Mouse (Mus musculus): ENCODE measurements at regions not wholly inside any gene's neighbourhood (a gene's known extent, or its start where the extent isn't known, plus 50 kb on each side); places are given as distances from the start of the nearest gene placed in this dataset.

DNA sequence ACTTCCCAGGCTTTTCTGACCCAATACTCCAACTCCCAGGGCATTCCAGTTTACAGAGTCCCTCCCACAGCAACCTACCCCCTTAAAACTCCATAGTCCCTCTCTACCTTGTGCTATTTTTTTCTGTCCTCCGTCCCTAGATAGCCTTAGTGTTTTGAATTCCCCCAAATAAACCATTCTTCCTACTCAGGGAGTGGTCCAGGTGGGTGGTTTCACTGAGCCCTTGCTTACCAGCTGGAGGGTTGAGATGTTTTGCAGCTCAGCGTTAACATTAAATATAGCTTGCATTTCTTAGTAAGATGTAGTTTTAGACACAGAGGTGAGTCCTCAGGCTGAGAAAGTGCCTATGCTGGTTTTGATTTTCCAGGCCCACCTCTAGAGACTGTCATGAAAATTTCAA, 313.0 kb downstream of the Bmper start:
- no peak for DNase-seq

DNA sequence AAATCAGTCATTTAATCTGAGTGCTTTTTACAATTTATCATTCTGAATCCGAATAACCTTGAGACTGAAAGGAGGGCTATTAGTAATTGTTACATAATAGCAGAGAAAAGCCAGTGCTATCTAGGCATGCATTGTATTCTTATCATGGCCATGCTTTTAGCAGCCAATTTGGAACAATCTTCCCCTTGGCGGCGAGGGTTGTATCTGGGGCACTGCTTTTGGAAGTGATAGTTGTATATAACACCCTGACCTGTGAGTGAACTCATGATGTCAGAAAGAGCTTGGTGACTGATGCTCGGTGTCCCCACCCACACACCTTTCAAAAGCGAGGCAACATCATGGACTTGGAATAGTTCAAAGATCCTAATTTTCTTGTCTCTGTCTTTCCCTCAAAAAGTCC, 315.2 kb downstream of the Bmper start:
- DNase-seq, result no peak

DNA sequence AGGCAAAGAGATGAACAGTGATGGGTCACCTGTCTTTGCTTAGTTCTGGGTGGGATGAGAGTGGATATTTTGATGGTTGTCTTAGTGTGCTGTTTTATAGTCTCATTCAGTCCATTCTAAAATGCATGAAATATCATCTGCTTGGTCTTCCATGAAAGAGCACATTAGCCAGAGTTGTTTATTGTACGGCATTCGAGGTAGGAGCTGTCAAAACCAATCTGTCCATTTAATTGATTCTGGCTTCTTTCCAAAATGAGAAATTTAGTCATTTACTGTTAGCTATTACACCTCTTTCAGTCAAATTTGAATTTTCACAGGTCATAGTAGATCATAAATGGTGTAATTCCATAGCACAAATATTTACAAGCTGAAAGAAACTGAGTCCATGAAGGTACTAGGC, 328.8 kb downstream of the Bmper start:
- DNase-seq, result no peak

DNA sequence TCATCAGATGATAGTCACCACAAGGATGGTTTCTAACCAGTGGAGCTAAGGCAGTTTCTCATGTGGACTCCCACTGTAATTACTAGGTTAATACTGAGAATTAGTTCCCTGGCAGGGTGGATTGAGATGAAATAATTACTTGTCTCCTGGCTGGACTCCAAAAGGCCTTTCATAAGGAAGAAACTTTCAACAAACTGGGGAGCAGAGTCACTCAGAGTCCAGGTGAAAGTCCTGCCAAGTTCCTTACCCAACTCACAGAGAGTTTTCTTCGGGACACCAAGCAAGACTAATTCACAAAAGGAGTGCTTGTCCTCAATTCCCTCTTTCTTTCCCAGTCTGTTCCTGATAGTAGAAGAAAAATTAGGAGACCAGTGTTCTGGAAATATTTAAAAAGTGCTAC, 330.9 kb downstream of the Bmper start:
- DNase-seq, result no peak

DNA sequence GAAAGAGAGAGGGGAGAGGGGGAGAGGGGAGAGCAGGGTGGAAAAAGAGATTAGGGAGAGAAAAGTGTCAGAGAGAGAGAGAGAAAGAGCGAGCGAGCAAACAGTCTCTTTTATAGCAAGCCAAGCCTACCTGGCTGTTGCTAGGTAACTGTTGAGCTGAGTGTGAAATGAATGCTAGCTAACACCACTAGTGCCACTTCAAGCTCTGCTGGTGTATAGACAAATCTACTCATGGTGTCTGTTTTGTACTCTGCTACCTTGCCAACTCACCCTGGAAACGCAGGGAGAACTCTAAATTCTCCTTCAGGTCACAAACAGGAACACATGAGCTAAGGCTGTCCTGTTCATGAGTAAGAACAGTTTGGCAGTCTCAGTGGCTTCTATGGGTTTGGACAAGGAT, 334.7 kb downstream of the Bmper start:
- no peak for DNase-seq

DNA sequence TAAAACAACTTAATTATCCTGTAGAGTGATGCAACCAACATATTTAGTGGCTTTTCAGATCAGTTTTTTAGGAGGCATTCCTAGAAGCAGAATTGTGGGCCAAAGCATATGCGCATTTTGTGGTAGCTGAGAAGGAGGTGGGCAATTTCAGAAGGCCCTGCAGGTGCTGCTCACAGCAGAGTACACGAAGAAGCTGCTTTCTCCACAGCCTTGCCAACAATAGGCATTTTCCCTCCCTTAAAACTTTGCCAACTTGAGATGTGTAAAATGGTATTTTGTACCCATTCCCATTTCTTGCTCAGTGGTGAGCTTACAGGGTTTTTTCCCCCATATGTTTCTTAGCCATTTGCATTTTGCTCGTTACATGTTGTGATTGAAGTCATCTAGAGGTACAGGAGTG, 339.0 kb downstream of the Bmper start:
- no peak for DNase-seq

DNA sequence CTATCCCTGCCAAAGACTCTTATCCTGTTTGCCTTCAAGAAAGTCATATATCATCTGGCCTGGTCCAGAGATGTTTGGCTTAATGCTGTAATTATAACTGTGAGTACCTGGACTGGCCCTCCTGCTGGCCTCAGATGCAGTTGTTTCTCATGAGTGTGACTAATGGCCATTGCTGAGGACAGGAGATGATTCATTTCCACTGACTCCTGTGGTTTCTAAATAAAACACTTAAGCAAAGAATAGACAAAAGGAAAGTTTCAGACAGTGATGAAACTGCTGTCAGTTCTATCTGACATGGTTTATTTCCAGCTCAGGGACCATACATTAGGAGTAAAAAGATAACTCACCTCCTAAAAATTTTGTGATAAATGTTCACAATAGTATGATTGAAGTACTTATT, 344.2 kb downstream of the Bmper start:
- DNase-seq, result no peak

DNA sequence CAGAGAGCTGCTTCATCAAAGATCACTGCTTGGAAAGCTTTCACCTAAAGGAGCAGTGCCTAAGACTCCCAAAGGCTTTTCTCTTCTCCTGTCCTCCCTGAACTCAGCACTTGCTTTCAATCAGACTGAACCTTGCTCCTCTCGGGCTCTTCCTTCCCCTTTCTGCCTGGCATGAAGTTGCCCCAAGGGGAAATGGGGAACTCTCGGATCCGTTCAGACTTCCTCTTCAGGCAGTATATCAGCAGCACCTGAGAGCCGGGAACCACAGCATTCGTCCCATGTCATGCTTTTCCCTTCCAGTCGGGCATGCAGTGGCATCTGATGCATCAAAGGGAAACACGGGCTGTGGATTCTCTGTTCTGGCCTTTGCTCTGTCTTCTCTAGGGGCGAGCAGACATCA, 347.3 kb downstream of the Bmper start:
- DNase-seq, result no peak

DNA sequence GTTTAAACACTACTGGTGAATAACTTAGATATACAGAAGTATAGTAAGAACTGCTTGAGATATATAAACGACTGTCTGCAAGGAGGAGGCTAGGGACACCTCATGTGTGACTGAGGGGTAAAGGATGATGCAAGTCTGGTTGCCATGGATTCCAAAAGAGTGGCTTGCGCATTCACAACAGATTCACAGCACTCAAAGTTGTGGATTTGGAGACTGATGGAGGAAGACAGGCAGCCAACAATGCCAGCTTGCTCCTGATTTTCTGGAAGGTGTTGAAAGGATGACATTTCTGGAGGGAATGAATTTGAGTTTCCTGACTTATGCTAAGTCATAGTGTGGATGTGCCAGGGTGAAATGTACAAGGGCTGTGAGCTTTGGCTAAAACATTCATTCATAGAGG, 353.4 kb downstream of the Bmper start:
- no peak for DNase-seq

DNA sequence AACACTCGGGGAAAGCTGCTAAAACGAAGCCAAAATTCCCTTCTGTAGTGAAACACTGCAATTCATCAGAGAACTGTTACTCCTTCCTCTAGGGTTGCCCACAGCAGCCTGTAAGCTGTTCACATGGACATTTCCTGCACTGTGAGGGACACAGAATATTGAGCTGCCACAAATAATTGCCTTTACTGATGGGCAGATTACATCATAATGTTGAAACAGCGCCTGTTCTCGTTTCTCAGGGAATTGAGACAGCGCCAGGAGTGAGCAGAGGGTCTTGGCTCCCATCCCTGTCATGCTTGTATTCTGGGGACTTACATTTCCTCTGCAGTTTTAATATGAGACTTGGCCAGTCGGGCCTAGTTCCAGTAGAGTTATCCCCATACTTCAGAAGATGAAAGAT, 357.3 kb downstream of the Bmper start:
- no peak for DNase-seq

DNA sequence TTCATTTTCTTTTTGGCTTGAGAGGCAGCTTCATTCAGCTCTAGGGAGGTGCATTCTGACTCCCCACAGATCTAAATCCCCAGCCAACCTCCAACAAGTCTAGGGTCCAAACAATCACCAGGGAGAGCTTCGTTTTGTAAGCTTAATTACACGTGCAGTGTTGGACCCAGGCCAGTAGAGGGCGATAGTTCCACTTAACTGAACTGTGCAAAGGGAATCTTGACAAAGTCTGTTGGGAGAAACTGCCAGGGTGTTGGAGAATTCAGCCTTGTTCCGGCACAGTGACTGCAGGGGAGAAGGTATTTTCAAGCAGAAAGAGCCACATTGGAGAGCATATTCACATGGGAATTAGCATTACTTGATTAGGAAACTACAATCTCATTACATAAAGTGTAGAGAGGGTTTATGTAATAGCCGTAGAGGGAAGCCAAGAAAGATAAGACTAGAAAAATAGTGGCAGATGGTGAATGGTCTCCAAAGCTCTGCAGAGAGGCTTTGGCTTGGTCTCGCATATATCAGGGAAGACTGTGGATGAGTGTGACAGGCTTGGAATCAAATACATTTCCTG, 358.2 kb downstream of the Bmper start:
- DNase-seq, result peak; percentile 84

DNA sequence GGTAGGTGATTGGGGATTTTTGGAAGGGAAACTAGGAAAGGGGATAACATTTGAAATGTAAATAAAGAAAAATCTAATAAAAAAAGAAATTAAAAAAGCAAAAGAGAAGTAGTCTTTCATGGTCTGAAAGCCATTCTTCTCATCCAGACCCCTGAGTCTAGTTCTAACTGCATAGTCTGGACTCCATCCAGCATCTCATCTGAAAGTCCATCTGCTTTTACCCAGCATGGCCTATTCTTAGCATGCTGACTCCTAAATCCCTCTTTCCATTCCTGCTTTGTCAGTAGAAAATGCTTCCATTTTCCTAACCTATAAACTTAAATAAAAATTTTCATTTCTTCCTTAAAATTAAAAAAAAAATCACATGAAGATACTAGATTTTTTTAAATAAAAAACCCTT, 361.7 kb downstream of the Bmper start:
- no peak for DNase-seq

DNA sequence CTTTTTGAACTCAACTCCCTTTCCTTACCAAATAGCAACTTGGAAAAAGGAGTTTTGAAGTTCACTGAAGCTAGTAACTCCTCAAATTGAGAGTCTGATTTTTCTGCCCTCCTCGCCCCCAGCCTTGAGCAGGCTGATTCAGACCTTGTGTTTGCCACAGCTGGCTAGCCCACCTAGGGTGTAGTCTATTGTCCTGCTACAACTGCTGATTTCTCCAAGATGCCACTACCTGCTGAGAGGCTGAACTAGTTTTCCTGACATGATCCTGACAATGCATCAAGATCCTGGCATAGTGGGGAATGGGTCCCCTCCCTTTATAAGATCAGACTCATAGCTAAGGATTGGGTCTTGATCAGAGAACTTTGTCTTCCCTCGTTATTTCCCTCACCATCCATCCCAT, 366.1 kb downstream of the Bmper start:
- DNase-seq, result no peak

DNA sequence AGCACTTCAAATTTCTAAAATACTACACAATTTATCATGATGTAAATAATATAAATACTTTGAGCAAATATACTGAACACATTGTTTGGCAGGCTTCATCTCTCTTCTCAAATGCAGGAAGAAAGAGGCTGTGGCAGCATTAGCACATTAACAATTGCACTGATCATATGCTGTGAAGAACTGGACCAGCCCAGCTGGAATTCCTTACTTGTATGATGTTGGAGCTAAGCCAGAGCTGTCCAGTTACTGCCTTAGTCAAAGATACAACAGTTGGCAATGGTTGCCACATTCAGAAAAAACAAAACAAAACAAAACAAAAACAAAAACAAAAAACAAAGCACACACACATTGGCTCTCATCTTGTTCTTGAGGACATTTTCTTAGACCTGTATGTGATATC, 369.0 kb downstream of the Bmper start:
- no peak for DNase-seq

DNA sequence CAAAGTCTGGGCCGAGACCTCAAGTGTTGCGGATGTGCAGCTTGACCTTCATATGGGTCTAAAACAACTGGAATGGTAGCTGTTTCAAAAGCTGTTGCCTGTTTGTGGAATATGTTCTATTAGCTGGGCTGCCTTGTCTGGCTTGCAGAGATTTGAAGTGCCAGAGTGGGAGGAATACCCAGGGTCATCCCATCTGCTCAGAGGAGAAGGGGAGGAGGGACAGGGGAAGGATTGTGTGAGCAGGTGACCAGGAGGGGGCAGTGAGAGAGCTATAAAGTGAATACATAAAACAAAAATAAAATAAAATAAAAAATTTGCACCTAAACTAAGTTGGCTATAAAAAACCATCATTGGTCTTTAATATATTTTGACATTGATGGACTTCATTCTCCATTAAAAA, 377.7 kb downstream of the Bmper start:
- no peak for DNase-seq
